Mouse (Mus musculus) thymus, postnatal 10 days (tissue): Measurements from ENCODE around the gene Nags.
"Not testable (repeated sequence)": the region's sequence is repeated elsewhere in the genome, so short reads cannot be mapped to it uniquely, and the experiment has no call there.

Source experiments
- DNase-seq, 2 experiments: peaks; one replicate each; pipeline ENCODE4 v3.0.0; 2021; ENCODE audit warnings: low spot score in 2 of 2

Nags gene

DNA sequence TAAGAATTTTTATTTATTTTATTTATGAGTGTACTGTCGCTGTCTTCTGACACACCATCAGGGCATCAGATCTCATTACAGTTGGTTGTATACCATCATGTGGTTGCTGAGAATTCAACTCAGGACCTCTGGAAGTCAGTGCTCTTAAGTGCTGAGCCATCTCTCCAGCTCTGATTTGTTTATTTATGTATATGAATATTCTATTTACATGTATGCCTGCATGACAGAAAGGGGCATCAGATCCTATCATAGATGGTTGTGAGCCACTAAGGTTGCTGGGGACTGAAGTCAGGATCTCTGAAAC is 11.4 kb downstream of the Nags start:
- DNase-seq, result no peak

GRCm38 (mm10) chr11:102158024-102158423 is 12.7 kb downstream of the Nags start:
- DNase-seq, result not testable (repeated sequence)

DNA sequence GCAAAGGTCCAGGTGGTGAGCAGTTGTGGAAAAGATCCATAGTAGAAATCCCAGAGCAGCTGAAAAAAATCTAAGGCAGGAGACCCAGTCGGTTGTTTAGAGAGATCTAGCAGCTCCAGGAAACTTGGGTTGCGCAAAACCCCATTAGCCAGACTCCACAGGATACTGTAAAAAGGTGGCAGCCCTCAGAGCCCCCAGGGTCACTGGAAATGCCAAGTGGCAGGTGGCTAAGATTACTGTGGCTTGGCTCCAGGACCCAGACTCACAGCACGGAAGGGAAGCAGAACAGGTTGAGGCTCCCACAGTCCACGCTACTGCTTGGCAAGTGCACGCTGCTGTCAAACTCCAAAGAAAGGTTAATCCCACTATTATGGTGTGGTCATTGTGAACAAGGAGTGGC is 14.5 kb downstream of the Nags start:
- no peak for DNase-seq

- no peak for DNase-seq
Measured at GRCm38 (mm10) chr11:102165971-102166722, 20.8 kb downstream of the Nags start.

DNA sequence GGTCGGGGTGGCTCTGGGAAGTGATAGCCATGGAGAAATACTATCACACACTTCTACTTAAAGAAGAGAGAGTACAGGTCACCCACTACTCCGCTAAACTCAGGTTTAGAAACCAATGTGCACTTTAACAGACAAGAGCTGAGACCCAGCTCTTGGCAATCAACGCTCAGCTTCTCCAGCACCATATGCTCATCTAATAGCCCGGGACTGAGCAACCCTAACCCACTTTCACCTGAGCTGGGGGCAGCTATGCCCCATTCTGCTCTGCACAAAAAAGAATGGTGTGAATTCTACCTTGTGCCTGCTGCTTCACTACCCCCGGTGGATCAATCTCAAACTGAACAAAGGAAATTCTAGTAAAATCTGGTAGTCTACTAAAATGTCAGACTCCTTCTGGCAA is 22.2 kb downstream of the Nags start:
- no peak for DNase-seq

- no peak for DNase-seq
Measured at GRCm38 (mm10) chr11:102168689-102169088, 23.4 kb downstream of the Nags start.

- no peak for DNase-seq
Measured at GRCm38 (mm10) chr11:102179836-102180235, 34.5 kb downstream of the Nags start.

- no peak for DNase-seq
Measured at GRCm38 (mm10) chr11:102184253-102184645, 38.9 kb downstream of the Nags start.

DNA sequence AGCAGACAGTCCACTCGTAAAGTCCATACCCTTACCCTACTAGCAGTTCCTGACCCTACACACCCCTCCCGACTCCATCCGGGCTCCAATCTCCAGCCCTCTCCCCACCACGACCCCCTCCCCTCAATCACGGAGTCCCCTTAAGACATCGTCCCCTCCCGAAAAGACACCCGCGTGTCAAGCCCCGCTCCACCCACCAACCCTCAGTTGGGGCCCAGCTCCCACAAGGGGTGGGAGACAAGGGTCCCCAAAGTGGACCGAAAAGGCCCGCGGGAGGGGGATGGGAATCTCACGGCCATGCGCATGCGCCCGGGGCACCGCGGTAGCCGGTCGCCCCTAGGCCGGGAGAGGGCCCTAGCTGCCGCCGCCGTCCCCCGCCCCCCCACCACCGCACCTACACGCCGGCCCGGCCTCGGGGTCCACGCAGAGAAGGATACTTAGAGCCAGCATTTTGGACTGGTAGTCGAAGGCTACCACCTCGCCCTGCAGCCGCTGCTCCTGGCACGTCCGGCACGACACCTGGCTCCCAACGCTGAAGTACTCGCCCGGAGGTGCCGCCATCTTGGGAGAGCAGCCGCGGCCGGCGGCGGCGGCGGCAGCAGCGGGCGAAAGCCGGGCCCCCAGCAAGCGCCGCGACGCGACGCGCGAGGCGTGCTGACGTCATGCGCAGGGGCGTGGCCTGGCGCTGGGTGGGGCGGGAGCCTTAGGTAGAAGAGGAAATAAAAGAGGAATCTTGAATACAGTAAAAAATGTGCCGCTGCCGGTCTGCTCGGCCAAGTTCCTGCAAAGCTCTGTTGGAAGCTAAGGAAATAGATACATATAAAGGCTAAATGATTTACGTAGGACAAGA is 39.6 kb downstream of the Nags start, which contains the start of gene Lsm12:
Lsm12 (minus strand) TSS at position 651 of the 850 bp plus-strand sequence.
- peak; percentile 97 to 99 for DNase-seq

DNA sequence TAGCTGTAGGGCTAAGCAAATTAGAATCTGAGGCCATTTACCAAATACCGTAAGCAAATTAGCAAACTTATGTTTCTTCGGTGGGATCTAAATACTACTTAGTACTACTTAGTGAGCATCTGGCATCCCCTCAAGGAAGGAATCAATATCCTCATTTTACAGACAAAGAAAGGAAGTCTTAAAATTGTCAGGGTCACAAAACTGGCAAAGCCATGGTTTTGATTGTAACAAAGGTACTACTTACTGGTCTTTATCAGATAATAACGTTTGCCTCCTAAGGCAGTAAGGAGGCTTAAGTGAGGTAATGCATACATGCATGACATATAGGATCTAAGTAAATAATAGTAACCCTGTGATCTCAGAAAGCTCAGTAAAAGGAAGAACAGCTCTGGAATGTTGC is 40.4 kb downstream of the Nags start:
- DNase-seq, result no peak

DNA sequence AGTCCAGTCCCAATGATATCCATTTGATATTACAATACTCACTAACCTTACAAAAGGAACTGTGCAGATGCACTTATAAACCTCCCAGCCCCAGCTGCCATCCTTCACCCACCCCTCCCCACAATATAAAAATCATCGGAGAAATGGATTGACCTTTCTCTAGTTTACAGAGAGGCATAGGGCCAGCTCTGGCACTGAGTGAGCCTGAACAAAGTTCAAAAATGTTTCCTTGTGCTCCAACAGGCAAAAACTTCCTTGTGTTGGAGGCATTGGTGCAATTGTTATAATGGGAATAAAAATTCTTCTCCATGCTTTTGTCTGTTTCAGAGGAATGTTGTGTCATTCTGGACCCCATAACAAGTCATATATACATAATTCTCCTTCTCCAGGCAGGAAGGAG is 40.9 kb downstream of the Nags start:
- DNase-seq, result no peak

GRCm38 (mm10) chr11:102188980-102189379 is 43.7 kb downstream of the Nags start:
- no peak for DNase-seq

GRCm38 (mm10) chr11:102189461-102190436 is 44.4 kb downstream of the Nags start, which contains the start of gene G6pc3:
TSS of gene G6pc3 (plus strand) at chr11:102189620.
- peak; percentile 53 to 58 for DNase-seq

DNA sequence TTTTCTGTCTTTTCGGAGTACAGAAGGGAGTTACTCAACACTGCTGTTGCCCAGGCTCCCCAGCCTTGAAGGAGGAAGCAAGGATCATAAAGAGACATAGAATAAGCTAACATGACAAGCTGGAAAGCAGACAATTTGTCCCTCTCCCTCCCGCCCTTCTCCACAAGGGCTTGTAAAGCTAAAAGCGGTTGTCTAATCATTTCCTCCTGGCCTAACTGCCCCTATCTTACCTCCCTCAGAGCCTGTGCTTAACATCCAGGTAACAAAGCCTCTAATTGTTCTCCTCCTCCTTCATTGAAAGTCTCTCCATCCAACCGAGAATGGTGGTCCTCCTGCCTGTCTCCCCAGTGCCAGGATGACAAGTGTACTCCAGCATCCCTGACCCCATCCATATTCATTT is 45.5 kb downstream of the Nags start:
- no peak for DNase-seq

DNA sequence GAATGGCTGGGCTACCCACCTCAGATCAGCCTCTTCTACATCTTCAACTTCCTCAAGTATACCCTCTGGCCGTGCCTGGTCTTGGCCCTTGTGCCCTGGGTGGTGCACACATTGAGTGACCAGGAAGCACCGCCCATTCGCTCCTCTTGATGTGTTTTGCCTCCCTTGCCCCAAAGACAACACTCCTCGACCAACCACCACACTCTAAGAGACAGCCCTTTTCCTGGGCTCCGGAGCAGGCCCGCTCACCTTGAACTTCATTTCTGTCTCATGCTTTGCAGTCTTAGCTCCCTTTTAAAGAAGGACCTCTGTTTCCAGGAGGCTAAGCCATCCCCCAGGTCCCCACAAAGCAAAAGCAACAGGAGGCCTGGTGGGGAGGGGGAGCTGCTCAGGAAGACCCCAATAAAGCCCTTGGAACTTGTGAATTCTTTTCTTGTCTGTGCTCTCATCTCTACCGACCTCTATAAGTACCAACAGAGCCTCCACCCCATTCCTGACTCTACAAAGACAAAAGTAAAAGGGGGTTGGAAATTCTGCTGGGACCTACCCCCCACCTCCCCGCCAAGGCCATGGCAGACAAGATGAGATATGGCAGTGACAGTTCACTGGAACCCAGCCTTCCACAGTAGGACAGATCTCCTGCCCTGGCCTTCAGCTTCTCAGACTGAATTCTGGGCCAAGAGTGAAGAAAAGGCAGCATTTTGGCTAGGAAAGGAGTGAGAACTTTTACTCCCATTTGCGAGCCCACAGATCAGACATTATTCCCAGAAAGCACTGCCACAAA is 48.5 kb downstream of the Nags start:
- DNase-seq, result no peak

GRCm38 (mm10) chr11:102196018-102196797 is 50.9 kb downstream of the Nags start:
- no peak for DNase-seq

DNA sequence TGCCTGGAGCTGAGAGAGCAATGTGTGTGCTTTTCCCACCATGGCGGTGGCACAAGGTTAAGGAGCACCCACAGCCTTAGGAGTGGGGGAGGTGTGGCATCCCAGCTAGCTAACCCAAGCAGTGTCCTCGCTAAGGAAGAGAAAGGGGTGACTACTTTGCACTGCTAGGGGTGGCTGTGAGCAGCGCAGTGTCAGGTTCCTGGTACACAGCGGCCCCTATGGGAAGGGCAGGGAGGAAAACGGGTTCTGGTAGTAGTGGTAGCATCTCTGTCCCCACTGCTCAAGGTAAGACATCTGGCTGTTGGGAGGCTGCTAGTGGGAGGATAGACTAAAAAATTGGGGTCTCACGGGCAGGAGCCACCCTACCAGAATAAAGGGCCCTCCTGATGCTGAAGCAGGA is 52.9 kb downstream of the Nags start:
- DNase-seq, result no peak
